Mouse (Mus musculus) cerebellum, postnatal 36 days (tissue): ENCODE measurements around the gene Lrrc3.

ENCODE experiments used
- DNase-seq, 2 experiments: peaks; one replicate each; pipeline ENCODE4 v3.0.0; 2021 to 2022; ENCODE audit warnings: mixed read lengths in 2 of 2

The Lrrc3 gene

DNA sequence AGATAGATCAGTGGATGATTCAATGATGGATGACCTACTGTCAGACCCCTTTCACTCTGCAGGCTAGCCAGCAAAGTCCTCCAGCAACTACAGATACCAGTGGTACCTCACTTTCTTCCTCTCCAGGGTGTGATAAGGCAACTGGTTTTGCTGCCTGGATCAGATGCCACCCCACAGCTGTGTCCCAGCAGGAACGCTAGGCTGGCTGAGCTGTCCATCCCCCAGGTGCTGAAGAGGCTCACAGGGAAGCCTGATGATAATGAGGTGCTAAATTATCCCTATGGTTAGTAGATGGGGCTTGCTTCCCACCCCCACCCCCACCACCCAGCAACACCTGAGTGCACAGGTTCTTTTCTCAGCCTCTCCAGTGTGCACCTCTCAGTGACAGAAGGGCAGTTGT is 34.8 kb downstream of the Lrrc3 start:
- DNase-seq: no peak

GRCm38 (mm10) chr10:77864762-77865143 is 37.6 kb downstream of the Lrrc3 start:
- no peak for DNase-seq

- peak in 1 of 2 experiments; percentile 10 for DNase-seq
Measured at GRCm38 (mm10) chr10:77864067-77864761, 38.1 kb downstream of the Lrrc3 start.

DNA sequence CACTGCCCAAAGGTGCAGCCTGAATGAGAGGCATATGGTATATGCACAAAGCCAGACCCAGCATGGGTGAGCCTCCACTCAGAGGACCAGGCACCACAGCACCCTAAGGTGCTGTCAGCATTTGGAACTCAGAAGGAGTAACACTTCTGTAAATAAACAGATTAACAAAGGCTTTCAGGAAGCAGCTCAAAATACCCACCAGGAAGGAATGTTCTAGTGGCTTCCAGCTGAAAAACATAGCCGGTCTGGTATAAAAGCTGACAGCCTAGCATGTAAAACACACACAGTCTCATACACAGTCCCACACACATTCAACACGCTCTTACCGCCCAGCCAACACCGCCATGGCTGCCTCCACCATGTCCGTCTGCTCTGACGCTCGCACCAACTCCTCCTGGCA is 40.7 kb downstream of the Lrrc3 start, which contains the start of gene Gm3285:
Gm3285 (plus strand) TSS at position 301 of the 400 bp plus-strand sequence.
- no peak for DNase-seq

DNA sequence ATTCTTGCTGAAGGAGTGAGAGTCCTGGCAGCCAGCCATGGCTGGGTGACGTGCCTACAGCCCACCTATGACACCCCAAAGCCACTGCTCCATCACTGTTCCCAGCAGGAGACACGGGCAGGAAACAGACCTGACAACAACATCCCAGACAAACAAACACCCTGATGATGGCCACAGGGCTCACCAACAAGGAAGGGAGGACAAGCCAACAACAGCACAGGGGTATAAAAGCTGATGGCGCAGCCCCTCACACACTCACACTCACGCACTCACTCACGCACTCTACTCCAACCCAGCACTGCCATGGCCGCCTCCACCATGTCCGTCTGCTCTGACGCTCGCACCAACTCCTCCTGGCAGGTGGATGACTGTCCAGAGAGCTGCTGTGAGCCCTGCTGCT is 49.8 kb downstream of the Lrrc3 start, which contains the start of gene Gm10318:
Gm10318 (plus strand) TSS at position 301 of the 400 bp plus-strand sequence.
- no peak for DNase-seq
